Mouse (Mus musculus): Measurements from ENCODE around the gene Ggct. TPM values are rescaled to one million over a fixed set of nuclear protein-coding genes. Genes with fewer than 3 reads are reported as not detected.

Gene Ggct
- polyA plus RNA-seq, 1 experiment from 2014 or later = 9.9 TPM

GRCm38 (mm10) chr6:54952542-54952941 is 40.2 kb downstream of the Ggct start:
- Histone ChIP-seq H3K4me1 (ENCODE audit: control insufficient read depth, insufficient read depth, low read length) (no peaks in the 10 kb centered on the region), H3K9me3 (ENCODE audit: control insufficient read depth, low read length) (no peaks in the 10 kb centered on the region), H3K27me3 (ENCODE audit: control insufficient read depth, insufficient read depth, low read length) (no peaks in the 10 kb centered on the region), H3K27ac (replicated peaks; ENCODE audit: low read depth, low read length) (no peak overlapping the region), H3K4me2 (ENCODE audit: low read length) (no peak overlapping the region), H3K36me3 (ENCODE audit: control insufficient read depth, insufficient read depth, low read length) (no peaks in the 10 kb centered on the region), H3K4me3 (replicated peaks; ENCODE audit: low read depth, low read length) (no peak overlapping the region), H3K9ac (replicated peaks; ENCODE audit: low read length) (no peak overlapping the region)
- no peak for ATAC-seq (ENCODE audit: low FRiP score, low TSS enrichment)
- 92% methylated on average over 3 of the region's 3 CpGs for WGBS
- no peak for DNase-seq

GRCm38 (mm10) chr6:54948682-54949081 is 44.1 kb downstream of the Ggct start:
- Histone ChIP-seq H3K9ac (replicated peaks; ENCODE audit: low read length) (no peak overlapping the region), H3K4me2 (ENCODE audit: low read length) (no peak overlapping the region), H3K27ac (replicated peaks; ENCODE audit: low read depth, low read length) (no peak overlapping the region), H3K4me1 (ENCODE audit: control insufficient read depth, insufficient read depth, low read length) (no peaks in the 10 kb centered on the region), H3K9me3 (ENCODE audit: control insufficient read depth, low read length) (no peaks in the 10 kb centered on the region), H3K36me3 (ENCODE audit: control insufficient read depth, insufficient read depth, low read length) (no peaks in the 10 kb centered on the region), H3K4me3 (replicated peaks; ENCODE audit: low read depth, low read length) (no peak overlapping the region), H3K27me3 (ENCODE audit: control insufficient read depth, insufficient read depth, low read length) (0 out of 2 replicates have a peak, but pooled peaks cover 4% of the 10 kb centered on the region)
- 89% methylated on average over 5 of the region's 5 CpGs for WGBS
- no peak for ATAC-seq (ENCODE audit: low FRiP score, low TSS enrichment)
- no peak for DNase-seq

DNA sequence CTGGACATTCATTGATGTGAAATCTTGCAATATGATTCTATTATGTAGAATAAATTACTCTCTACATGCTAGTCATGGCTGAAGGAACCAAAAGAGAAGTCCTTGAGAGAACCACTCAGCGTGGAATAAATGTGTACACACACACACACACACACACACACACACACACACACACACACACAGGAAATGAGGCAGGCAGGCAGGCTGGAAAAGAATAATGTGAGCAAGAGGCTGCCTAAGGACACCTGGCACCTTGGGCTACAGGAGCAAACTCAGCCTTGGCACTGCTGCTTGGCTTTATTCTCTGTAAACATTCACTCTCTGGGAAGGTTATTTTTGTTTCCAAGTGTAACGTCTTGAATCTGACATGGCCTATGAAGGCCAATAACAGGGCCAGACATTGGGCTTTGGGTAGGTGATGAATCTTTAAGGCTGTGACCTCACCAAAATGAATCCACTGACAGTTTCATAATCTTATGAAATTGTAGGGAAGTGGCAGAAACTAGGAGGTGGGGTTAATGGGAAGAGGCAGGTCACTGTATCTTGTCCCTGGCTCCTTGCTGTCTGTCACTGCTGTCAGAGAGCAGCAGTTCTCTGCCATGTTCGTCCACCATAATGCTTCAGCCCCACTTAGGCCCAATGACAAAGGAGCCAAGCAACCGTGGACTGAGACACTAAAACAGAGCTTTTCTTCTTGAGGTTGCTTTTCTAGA is 46.4 kb downstream of the Ggct start:
- H3K27me3 ChIP-seq (ENCODE audit: control insufficient read depth, insufficient read depth, low read length) = 0 out of 2 replicates have a peak, but pooled peaks cover 5% of the 10 kb centered on the region
- H3K4me3 ChIP-seq (replicated peaks; ENCODE audit: low read depth, low read length) = no peak overlapping the region
- H3K9me3 ChIP-seq (ENCODE audit: control insufficient read depth, low read length) = no peaks in the 10 kb centered on the region
- no peaks in the 10 kb centered on the region for H3K36me3 ChIP-seq (ENCODE audit: control insufficient read depth, insufficient read depth, low read length)
- no peak overlapping the region for H3K9ac ChIP-seq (replicated peaks; ENCODE audit: low read length)
- no peak overlapping the region for H3K4me2 ChIP-seq (ENCODE audit: low read length)
- no peak for DNase-seq
- 69% methylated on average over 4 of the region's 4 CpGs for WGBS
- no peak for ATAC-seq (ENCODE audit: low FRiP score, low TSS enrichment)
- no peak overlapping the region for H3K27ac ChIP-seq (replicated peaks; ENCODE audit: low read depth, low read length)
- H3K4me1 ChIP-seq (ENCODE audit: control insufficient read depth, insufficient read depth, low read length) = no peaks in the 10 kb centered on the region

GRCm38 (mm10) chr6:54944551-54944950 is 48.2 kb downstream of the Ggct start:
- Histone ChIP-seq H3K9ac (replicated peaks; ENCODE audit: low read length) (no peak overlapping the region), H3K27ac (replicated peaks; ENCODE audit: low read depth, low read length) (no peak overlapping the region), H3K36me3 (ENCODE audit: control insufficient read depth, insufficient read depth, low read length) (no peaks in the 10 kb centered on the region), H3K9me3 (ENCODE audit: control insufficient read depth, low read length) (no peaks in the 10 kb centered on the region), H3K27me3 (ENCODE audit: control insufficient read depth, insufficient read depth, low read length) (0 out of 2 replicates have a peak, but pooled peaks cover 5% of the 10 kb centered on the region), H3K4me3 (replicated peaks; ENCODE audit: low read depth, low read length) (no peak overlapping the region), H3K4me2 (ENCODE audit: low read length) (no peak overlapping the region), H3K4me1 (ENCODE audit: control insufficient read depth, insufficient read depth, low read length) (0 out of 2 replicates have a peak, but pooled peaks cover 3% of the 10 kb centered on the region)
- 86% methylated on average over 16 of the region's 16 CpGs for WGBS
- no peak for ATAC-seq (ENCODE audit: low FRiP score, low TSS enrichment)
- no peak for DNase-seq

DNA sequence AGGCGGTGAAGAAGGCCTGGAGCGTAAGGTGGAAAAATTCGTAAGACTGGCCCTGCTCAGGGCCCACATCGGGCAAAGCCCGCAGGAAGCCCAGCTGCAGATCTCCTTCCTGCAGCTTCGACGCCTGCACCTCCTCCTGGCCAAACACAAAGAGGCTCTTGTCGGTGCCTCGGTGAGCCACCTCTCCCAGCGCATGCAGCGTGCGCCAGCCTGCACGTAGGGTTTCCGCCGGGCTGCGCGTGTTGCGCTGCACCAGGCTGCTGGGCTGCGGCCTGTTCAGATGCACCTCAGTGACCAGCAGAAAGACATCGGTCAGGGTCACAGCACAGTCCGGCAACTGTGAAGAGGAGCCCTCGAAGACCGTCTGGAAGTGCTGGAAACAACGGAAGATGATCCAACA is 49.0 kb downstream of the Ggct start:
- Histone ChIP-seq H3K27me3 (ENCODE audit: control insufficient read depth, insufficient read depth, low read length) (0 out of 2 replicates have a peak, but pooled peaks cover 5% of the 10 kb centered on the region), H3K36me3 (ENCODE audit: control insufficient read depth, insufficient read depth, low read length) (no peaks in the 10 kb centered on the region), H3K9me3 (ENCODE audit: control insufficient read depth, low read length) (no peaks in the 10 kb centered on the region), H3K27ac (replicated peaks; ENCODE audit: low read depth, low read length) (no peak overlapping the region), H3K4me2 (ENCODE audit: low read length) (no peak overlapping the region), H3K4me1 (ENCODE audit: control insufficient read depth, insufficient read depth, low read length) (0 out of 2 replicates have a peak, but pooled peaks cover 3% of the 10 kb centered on the region), H3K4me3 (replicated peaks; ENCODE audit: low read depth, low read length) (no peak overlapping the region), H3K9ac (replicated peaks; ENCODE audit: low read length) (no peak overlapping the region)
- ATAC-seq (ENCODE audit: low FRiP score, low TSS enrichment) (no peak), DNase-seq (peak; percentile 13)
- WGBS = 57% methylated on average over 24 of the region's 24 CpGs

DNA sequence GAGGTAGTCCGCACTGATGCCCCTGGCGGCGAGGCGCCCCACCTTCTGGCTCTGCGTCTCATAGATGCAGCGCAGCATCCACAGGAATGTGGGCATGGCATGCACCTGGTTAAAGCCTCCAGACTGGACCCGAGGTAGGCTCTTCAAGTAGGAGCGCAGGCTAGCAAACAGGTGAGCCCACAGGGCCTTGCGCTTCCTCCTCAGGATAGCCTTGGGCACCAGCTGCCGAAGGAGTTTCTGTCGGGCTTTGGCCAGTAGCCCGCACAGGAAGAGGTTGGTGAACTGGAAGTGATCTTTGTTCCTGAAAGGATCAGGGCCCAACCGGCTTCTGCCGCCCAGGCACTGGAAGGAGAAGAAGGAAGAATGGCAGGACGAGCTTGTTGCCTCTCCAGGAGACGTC is 49.5 kb downstream of the Ggct start:
- 74% methylated on average over 16 of the region's 16 CpGs for WGBS
- H3K27ac ChIP-seq (replicated peaks; ENCODE audit: low read depth, low read length) = no peak overlapping the region
- H3K4me2 ChIP-seq (ENCODE audit: low read length) = no peak overlapping the region

DNA sequence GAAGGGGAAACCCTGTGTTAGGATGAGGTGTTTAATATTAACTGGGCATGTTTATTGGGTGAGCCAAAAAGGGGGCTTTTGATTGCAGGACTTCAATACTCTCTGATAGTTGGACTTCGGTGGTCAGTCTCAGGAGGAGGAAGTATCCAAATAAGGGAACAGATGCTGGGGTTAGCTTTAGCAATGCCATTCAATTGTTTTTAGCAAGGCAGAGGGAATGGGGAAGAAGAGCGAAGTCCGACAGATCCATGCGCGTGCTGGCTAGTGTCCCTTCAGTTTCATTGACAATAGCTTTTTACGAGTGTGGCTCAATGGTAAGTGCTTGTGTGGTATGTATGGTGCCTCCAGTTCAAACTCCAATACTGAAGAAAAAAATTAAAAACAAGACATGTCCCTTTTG is 51.6 kb downstream of the Ggct start:
- H3K9ac ChIP-seq (replicated peaks; ENCODE audit: low read length) = no peak overlapping the region
- H3K4me3 ChIP-seq (replicated peaks; ENCODE audit: low read depth, low read length) = no peak overlapping the region
- WGBS = 95% methylated on average over 6 of the region's 6 CpGs
- 0 out of 2 replicates have a peak, but pooled peaks cover 5% of the 10 kb centered on the region for H3K27me3 ChIP-seq (ENCODE audit: control insufficient read depth, insufficient read depth, low read length)
- no peak for ATAC-seq (ENCODE audit: low FRiP score, low TSS enrichment)
- no peak overlapping the region for H3K27ac ChIP-seq (replicated peaks; ENCODE audit: low read depth, low read length)
- no peaks in the 10 kb centered on the region for H3K9me3 ChIP-seq (ENCODE audit: control insufficient read depth, low read length)
- H3K4me2 ChIP-seq (ENCODE audit: low read length) = no peak overlapping the region
- H3K36me3 ChIP-seq (ENCODE audit: control insufficient read depth, insufficient read depth, low read length) = no peaks in the 10 kb centered on the region
- no peak for DNase-seq
- H3K4me1 ChIP-seq (ENCODE audit: control insufficient read depth, insufficient read depth, low read length) = 0 out of 2 replicates have a peak, but pooled peaks cover 3% of the 10 kb centered on the region

More for the DNA sequence above, 49.5 kb downstream of the Ggct start:
- H3K9me3 ChIP-seq (ENCODE audit: control insufficient read depth, low read length) = no peaks in the 10 kb centered on the region
- H3K36me3 ChIP-seq (ENCODE audit: control insufficient read depth, insufficient read depth, low read length) = no peaks in the 10 kb centered on the region
- H3K27me3 ChIP-seq (ENCODE audit: control insufficient read depth, insufficient read depth, low read length) = 0 out of 2 replicates have a peak, but pooled peaks cover 5% of the 10 kb centered on the region
- H3K9ac ChIP-seq (replicated peaks; ENCODE audit: low read length) = no peak overlapping the region
- H3K4me1 ChIP-seq (ENCODE audit: control insufficient read depth, insufficient read depth, low read length) = 0 out of 2 replicates have a peak, but pooled peaks cover 3% of the 10 kb centered on the region
- no peak overlapping the region for H3K4me3 ChIP-seq (replicated peaks; ENCODE audit: low read depth, low read length)
- no peak for DNase-seq
- no peak for ATAC-seq (ENCODE audit: low FRiP score, low TSS enrichment)

- Histone ChIP-seq H3K4me3 (replicated peaks; ENCODE audit: low read depth, low read length) (no peak overlapping the region), H3K9ac (replicated peaks; ENCODE audit: low read length) (no peak overlapping the region), H3K4me2 (ENCODE audit: low read length) (no peak overlapping the region), H3K4me1 (ENCODE audit: control insufficient read depth, insufficient read depth, low read length) (0 out of 2 replicates have a peak, but pooled peaks cover 3% of the 10 kb centered on the region), H3K36me3 (ENCODE audit: control insufficient read depth, insufficient read depth, low read length) (no peaks in the 10 kb centered on the region), H3K27me3 (ENCODE audit: control insufficient read depth, insufficient read depth, low read length) (0 out of 2 replicates have a peak, but pooled peaks cover 5% of the 10 kb centered on the region), H3K9me3 (ENCODE audit: control insufficient read depth, low read length) (no peaks in the 10 kb centered on the region), H3K27ac (replicated peaks; ENCODE audit: low read depth, low read length) (no peak overlapping the region)
- ATAC-seq (ENCODE audit: low FRiP score, low TSS enrichment) = no peak
- WGBS = 82% methylated on average over 7 of the region's 7 CpGs
- DNase-seq = peak; percentile 9
These were observed 52.6 kb downstream of the Ggct start for GRCm38 (mm10) chr6:54940126-54940525.

DNA sequence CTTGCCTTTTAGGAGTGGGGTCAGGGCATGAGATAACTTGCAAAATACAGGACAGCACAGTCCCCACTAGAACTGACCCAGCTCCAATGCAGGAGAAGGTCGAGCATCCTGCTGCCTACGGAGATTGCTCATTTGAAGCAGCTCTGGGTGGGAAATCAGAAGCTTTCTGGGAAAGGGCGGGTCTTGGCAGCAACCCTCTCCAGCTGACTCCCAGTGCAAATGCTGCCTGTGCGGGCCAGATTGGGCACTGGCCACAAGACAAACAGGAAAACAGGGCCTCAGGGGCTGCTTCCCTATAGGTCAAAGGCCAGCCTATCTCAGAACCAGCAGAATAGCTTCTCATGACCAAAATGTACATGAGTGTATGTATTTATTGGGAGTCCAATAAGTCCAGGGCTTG is 53.1 kb downstream of the Ggct start:
- no peak for ATAC-seq (ENCODE audit: low FRiP score, low TSS enrichment)
- 80% methylated on average over 4 of the region's 4 CpGs for WGBS
- no peak for DNase-seq
- H3K9me3 ChIP-seq (ENCODE audit: control insufficient read depth, low read length) = no peaks in the 10 kb centered on the region
- H3K9ac ChIP-seq (replicated peaks; ENCODE audit: low read length) = no peak overlapping the region
- 0 out of 2 replicates have a peak, but pooled peaks cover 5% of the 10 kb centered on the region for H3K27me3 ChIP-seq (ENCODE audit: control insufficient read depth, insufficient read depth, low read length)
- H3K27ac ChIP-seq (replicated peaks; ENCODE audit: low read depth, low read length) = no peak overlapping the region
- no peak overlapping the region for H3K4me2 ChIP-seq (ENCODE audit: low read length)
- no peak overlapping the region for H3K4me3 ChIP-seq (replicated peaks; ENCODE audit: low read depth, low read length)
- 0 out of 2 replicates have a peak, but pooled peaks cover 3% of the 10 kb centered on the region for H3K4me1 ChIP-seq (ENCODE audit: control insufficient read depth, insufficient read depth, low read length)
- no peaks in the 10 kb centered on the region for H3K36me3 ChIP-seq (ENCODE audit: control insufficient read depth, insufficient read depth, low read length)

All from midbrain, embryonic 14.5 days (tissue).